Mouse (Mus musculus) spleen, adult 2 months (tissue): Measurements from ENCODE around the gene Banf1. TPM values are rescaled to one million over a fixed set of nuclear protein-coding genes. Genes with fewer than 3 reads are reported as not detected.

ENCODE experiments used
- DNase-seq, 2 experiments: peaks; one replicate each; pipeline versions ENCODE4 v3.0.0 to v3.0.0-alpha.2; 2012 to 2021; ENCODE audit warnings: low spot score in 2 of 2, low read depth in 1 of 2
- H3K27ac ChIP-seq: fragments of 200-500 bp; 2 replicates; pipeline ENCODE4 v1.5.1; 2012; ENCODE audit warnings: low read length, inconsistent platforms; ENCODE audit not compliant: insufficient read depth
- H3K27me3 ChIP-seq: fragments of 200-500 bp; 2 replicates; pipeline ENCODE4 v1.6.1; 2012; ENCODE audit warnings: mild to moderate bottlenecking, moderate library complexity, low read length, inconsistent platforms; ENCODE audit not compliant: control insufficient read depth, insufficient read depth
- H3K36me3 ChIP-seq: fragments of 200-500 bp; 2 replicates; pipeline ENCODE4 v1.6.1; 2012; ENCODE audit warnings: mild to moderate bottlenecking, low read length, inconsistent platforms; ENCODE audit not compliant: control insufficient read depth, insufficient read depth
- H3K4me1 ChIP-seq: fragments of 200-500 bp; 2 replicates; pipeline ENCODE4 v1.6.1; 2011; ENCODE audit warnings: inconsistent platforms; ENCODE audit not compliant: control insufficient read depth, insufficient read depth, insufficient read length
- H3K4me3 ChIP-seq: fragments of 200-500 bp; 2 replicates; pipeline ENCODE4 v1.5.1; 2011; ENCODE audit warnings: mild to moderate bottlenecking, inconsistent platforms; ENCODE audit not compliant: insufficient read depth, insufficient read length; ENCODE audit errors: extremely low read depth
- CTCF ChIP-seq: fragments of 200-500 bp; IDR thresholded peaks from 2 replicates; pipeline ENCODE4 v1.5.1; 2011; ENCODE audit warnings: mild to moderate bottlenecking, inconsistent platforms; ENCODE audit not compliant: insufficient read depth, insufficient read length, insufficient replicate concordance; ENCODE audit errors: extremely low read depth
- POLR2A ChIP-seq: fragments of 200-500 bp; IDR thresholded peaks from 2 replicates; pipeline ENCODE4 v1.6.1; 2011; ENCODE audit warnings: low read depth, low read length, inconsistent platforms
- WGBS: fragments of 180-500 bp; shearing (Covaris S2); methylation state at CpG from one replicate; pipeline ENCODE4 v1.1.7; 2018; 5-methylcytosine and 5-hydroxymethylcytosine counted together
- polyA plus RNA-seq: library from polyadenylated mRNA; depleted of rRNA; stranded (reverse); fragments of >200 nt; gene quantifications from 2 replicates; pipeline ENCODE4 v1.2.3, GENCODE M21; 2012; rRNA removed

The Banf1 gene
- polyA plus RNA-seq, 1 experiment: 79.8 TPM

DNA sequence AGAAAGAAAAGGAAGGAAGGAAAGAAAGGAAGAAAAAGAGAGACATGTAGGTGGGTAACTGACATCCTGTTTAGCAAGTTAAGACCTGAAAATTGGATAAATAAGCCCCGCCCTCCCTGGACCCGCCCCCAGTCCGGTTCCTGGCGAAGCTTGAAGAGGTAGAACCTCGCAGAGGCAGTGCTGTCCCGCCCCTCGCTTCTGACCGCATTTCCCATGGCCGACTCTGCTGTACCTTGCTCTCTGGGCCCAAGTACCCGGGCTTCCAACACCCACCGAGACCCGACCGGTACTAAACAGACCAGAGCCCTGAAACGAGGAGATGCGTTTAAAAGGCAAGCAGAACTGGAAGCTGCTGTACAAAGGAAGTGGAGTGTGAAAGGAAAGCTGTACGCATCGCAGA lies 43.2 kb downstream of the Banf1 start:
- Histone ChIP-seq H3K27ac (no peak overlapping the region), H3K36me3 (no peaks in the 10 kb centered on the region), H3K27me3 (no peaks in the 10 kb centered on the region), H3K4me1 (no peaks in the 10 kb centered on the region; the same call in 1 of the 2 replicates), H3K4me3 (peak overlapping the region; percentile 33; the same call in 1 of the 2 replicates)
- TF ChIP-seq POLR2A: no peak
- no peak for TF ChIP-seq CTCF
- DNase-seq: peak in 1 of 2 experiments; percentile 28
- WGBS: 40% methylated on average over 17 of the region's 17 CpGs

Other genes starting within 250 kb of the Banf1 start
- 26.8 and 27.9 TPM in 2 replicates for gene Klc2, start 248.6 kb downstream of the Banf1 start, polyA plus RNA-seq
- 35.0 and 44.5 TPM in 2 replicates for gene Pacs1, start 94.0 kb downstream of the Banf1 start, polyA plus RNA-seq
- gene Sf3b2, start 71.7 kb downstream of the Banf1 start, polyA plus RNA-seq: 117 and 144 TPM in 2 replicates
- 0.37 and 0.69 TPM in 2 replicates for gene Gal3st3, start 68.8 kb downstream of the Banf1 start, polyA plus RNA-seq
- not detected in 2 replicates for gene Catsper1, start 31.4 kb downstream of the Banf1 start, polyA plus RNA-seq
- 0.32 and 0.82 TPM in 2 replicates for gene Cst6, start 17.6 kb downstream of the Banf1 start, polyA plus RNA-seq
- 17.4 and 20.0 TPM in 2 replicates for gene Eif1ad, start 427 bp downstream of the Banf1 start, polyA plus RNA-seq
- gene Sart1, start 21.5 kb upstream of the Banf1 start, polyA plus RNA-seq: 19.2 and 27.3 TPM in 2 replicates
- gene Tsga10ip, start 35.4 kb upstream of the Banf1 start, polyA plus RNA-seq: 1.9 and 2.3 TPM in 2 replicates
- gene Drap1, start 57.8 kb upstream of the Banf1 start, polyA plus RNA-seq: 59.6 and 75.8 TPM in 2 replicates
- gene AI837181, start 58.0 kb upstream of the Banf1 start, polyA plus RNA-seq: 76.4 and 95.8 TPM in 2 replicates
- 0.04 and 0.40 TPM in 2 replicates for gene Fosl1, start 80.4 kb upstream of the Banf1 start, polyA plus RNA-seq
- gene Ccdc85b, start 90.7 kb upstream of the Banf1 start, polyA plus RNA-seq: 5.3 and 6.8 TPM in 2 replicates
- gene Fibp, start 93.4 kb upstream of the Banf1 start, polyA plus RNA-seq: 80.4 and 131 TPM in 2 replicates
- gene Ctsw, start 101.3 kb upstream of the Banf1 start, polyA plus RNA-seq: 27.6 and 34.3 TPM in 2 replicates
- gene Efemp2, start 106.8 kb upstream of the Banf1 start, polyA plus RNA-seq: 21.7 and 29.4 TPM in 2 replicates
- 41.5 and 53.9 TPM in 2 replicates for gene Mus81, start 121.2 kb upstream of the Banf1 start, polyA plus RNA-seq
- 427 and 734 TPM in 2 replicates for gene Cfl1, start 123.3 kb upstream of the Banf1 start, polyA plus RNA-seq
- gene 1700020D05Rik, start 136.6 kb upstream of the Banf1 start, polyA plus RNA-seq: 0.77 and 1.5 TPM in 2 replicates
- 10.8 and 12.2 TPM in 2 replicates for gene Snx32, start 143.4 kb upstream of the Banf1 start, polyA plus RNA-seq
- gene Ovol1, start 193.5 kb upstream of the Banf1 start, polyA plus RNA-seq: 0.05 TPM in 2 replicates
- 18.6 and 25.0 TPM in 2 replicates for gene Ap5b1, start 200.9 kb upstream of the Banf1 start, polyA plus RNA-seq
- gene Rnaseh2c, start 234.7 kb upstream of the Banf1 start, polyA plus RNA-seq: 47.8 and 74.6 TPM in 2 replicates
- gene Kat5, start 243.1 kb upstream of the Banf1 start, polyA plus RNA-seq: 37.3 and 46.1 TPM in 2 replicates